Mouse (Mus musculus): ENCODE measurements at regions not wholly inside any gene's neighbourhood (a gene's known extent, or its start where the extent isn't known, plus 50 kb on each side); places are given as distances from the start of the nearest gene placed in this dataset.
A peak's percentile ranks its signal among the peaks of the same experiment; 100 is the strongest.

- DNase-seq, result no peak
Observed at GRCm38 (mm10) chr12:71430331-71430730, 120.6 kb downstream of the Dact1 start.

- peak; percentile 76 for DNase-seq
Observed at GRCm38 (mm10) chr12:71431116-71431515, 121.4 kb downstream of the Dact1 start.

- no peak for DNase-seq
Observed at GRCm38 (mm10) chr12:71433549-71434200, 124.0 kb downstream of the Dact1 start.

- no peak for DNase-seq
Observed at GRCm38 (mm10) chr12:71438254-71438653, 128.6 kb downstream of the Dact1 start.

GRCm38 (mm10) chr12:71440863-71441262 lies 131.2 kb downstream of the Dact1 start:
- no peak for DNase-seq

GRCm38 (mm10) chr12:71441272-71441671 lies 131.6 kb downstream of the Dact1 start:
- no peak for DNase-seq

- no peak for DNase-seq
Observed at GRCm38 (mm10) chr12:71446177-71446891, 136.7 kb downstream of the Dact1 start.

- DNase-seq, result no peak
Observed at GRCm38 (mm10) chr12:71446892-71447268, 137.2 kb downstream of the Dact1 start.

GRCm38 (mm10) chr12:71449032-71449431 lies 139.3 kb downstream of the Dact1 start:
- no peak for DNase-seq

- DNase-seq, result no peak
Observed at GRCm38 (mm10) chr12:71450128-71450527, 140.4 kb downstream of the Dact1 start.

GRCm38 (mm10) chr12:71450680-71451463 lies 141.2 kb downstream of the Dact1 start:
- no peak for DNase-seq

- no peak for DNase-seq
Observed at GRCm38 (mm10) chr12:71456900-71457299, 147.2 kb downstream of the Dact1 start.

GRCm38 (mm10) chr12:71458559-71459176 lies 149.0 kb downstream of the Dact1 start:
- DNase-seq, result no peak

- DNase-seq, result no peak
Observed at GRCm38 (mm10) chr12:71460643-71461042, 151.0 kb downstream of the Dact1 start.

- DNase-seq, result no peak
Observed at GRCm38 (mm10) chr12:71467820-71468219, 158.1 kb downstream of the Dact1 start.

GRCm38 (mm10) chr12:71468324-71468723 lies 158.6 kb downstream of the Dact1 start:
- DNase-seq, result no peak

GRCm38 (mm10) chr12:71470983-71471715 lies 161.5 kb downstream of the Dact1 start:
- no peak for DNase-seq

- no peak for DNase-seq
Observed at GRCm38 (mm10) chr12:71471720-71472119, 162.0 kb downstream of the Dact1 start.

GRCm38 (mm10) chr12:71476238-71476637 lies 166.6 kb downstream of the Dact1 start:
- no peak for DNase-seq

GRCm38 (mm10) chr12:71477691-71478090 lies 168.0 kb downstream of the Dact1 start:
- no peak for DNase-seq

GRCm38 (mm10) chr12:71481371-71481770 lies 171.7 kb downstream of the Dact1 start:
- no peak for DNase-seq

- DNase-seq, result no peak
Observed at GRCm38 (mm10) chr12:71481899-71482593, 172.4 kb downstream of the Dact1 start.

Measured in cerebellum, adult 8-10 months (tissue).